Mouse (Mus musculus): ENCODE data around the gene Tmprss11e.
A peak's percentile ranks its signal among the peaks of the same experiment; 100 is the strongest.

Gene Tmprss11e

DNA sequence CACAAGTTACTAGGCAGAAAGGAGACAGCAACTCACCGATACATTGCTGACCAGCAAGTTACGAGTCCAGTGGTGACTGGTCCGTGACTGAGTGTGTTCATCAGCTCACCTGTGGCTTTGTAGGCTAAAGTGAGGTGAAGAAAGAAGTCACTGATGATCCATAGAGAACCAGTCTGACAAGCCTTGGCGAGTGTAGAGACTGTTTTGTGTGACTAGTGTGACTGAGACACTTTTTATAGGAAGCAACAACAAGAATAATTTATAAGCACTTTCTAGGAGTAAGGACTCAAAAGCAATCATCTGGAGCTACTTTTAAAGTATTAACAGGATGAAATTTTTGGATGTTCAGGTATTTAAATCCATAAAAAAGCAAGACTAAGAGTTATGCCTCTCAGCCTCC is at the start of gene Tmprss11e:
Tmprss11e (minus strand) TSS at position 101 of the 400 bp plus-strand sequence.
- no peak for DNase-seq (ENCODE audit: low read depth, low spot score)

DNA sequence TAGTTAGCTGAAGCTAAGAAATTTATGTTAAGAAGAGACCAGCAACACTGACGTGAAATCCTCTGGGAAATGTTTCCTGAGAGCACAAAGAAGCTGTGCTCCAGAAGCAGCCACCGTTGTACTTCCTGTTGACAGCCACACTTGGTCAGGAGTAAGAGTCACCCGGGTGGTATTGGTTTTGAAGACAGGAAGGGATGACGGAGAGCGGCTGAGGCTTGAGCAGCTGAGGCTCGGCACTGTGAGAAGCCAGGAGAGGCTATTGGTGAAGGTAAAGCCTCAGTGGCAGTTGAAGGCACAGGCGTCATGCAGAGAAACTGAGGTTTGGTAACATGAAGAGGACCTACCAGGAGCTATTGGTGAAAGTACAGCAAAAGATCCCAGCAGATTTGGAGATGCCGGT is 47.2 kb upstream of the Tmprss11e start:
- peak; percentile 35 for DNase-seq (ENCODE audit: low read depth, low spot score)

DNA sequence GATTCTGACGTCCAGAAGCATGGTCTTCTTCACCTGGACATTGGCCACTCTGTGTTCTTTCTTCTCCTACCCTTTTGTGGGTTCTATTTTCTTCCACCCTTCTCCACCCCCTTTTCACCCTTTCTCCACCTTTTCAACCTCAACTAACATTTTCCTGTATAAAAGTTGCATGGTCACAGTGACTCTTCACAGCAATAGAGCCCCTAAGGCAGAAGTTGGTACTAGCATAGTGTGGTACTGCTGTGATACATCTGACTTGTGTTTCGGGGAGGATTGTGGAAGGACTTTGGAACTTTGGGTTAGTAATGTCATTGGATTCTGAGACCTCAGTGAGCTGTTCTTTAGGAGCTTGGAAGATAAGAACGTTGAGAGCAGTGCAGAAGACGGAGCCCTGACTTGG is 46.6 kb upstream of the Tmprss11e start:
- no peak for DNase-seq (ENCODE audit: low read depth, low spot score)

DNA sequence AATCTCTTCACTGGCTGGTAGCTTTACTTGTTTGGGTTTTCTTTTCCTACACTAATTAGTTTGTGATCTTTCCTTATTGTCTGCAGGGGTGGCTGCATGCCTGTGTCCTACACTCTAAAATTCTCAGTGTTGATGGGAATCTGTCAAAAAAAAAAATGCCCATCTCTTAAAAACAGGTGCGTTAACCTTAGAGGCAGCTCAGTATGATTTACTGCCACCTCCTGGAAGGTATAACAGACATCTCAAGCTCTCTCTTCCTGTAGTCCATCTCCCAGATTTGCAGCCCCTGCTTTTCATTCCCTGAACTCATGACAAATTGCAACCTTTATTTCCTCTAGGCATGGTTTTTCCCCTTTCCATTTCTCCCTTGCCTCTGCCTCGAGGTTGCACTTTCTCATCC is 44.3 kb upstream of the Tmprss11e start:
- no peak for DNase-seq (ENCODE audit: low read depth, low spot score)

- DNase-seq (ENCODE audit: low read depth, low spot score): no peak
These were observed 41.2 kb upstream of the Tmprss11e start for GRCm38 (mm10) chr5:86786798-86787197.

GRCm38 (mm10) chr5:86784205-86784604 is 38.6 kb upstream of the Tmprss11e start:
- no peak for DNase-seq (ENCODE audit: low read depth, low spot score)

DNA sequence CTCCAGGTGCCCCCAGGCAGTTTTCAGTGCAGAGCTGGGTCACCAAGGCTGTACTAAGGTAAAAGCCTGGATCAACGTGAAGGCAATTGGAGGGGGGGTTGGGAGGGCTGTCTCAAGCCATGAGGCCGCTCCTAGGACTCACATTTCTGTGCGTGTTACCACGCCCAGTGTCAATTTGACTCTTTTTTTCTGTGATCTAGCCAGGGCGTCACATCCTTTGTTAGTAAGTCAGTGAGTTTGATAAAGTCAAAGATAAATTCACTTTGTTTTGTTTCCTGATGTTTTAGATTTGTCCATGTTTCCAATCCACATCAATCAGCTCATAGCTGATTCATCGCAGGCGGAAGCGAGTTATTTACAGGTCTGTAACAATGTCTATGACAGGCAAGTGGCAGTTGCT is 37.4 kb upstream of the Tmprss11e start:
- DNase-seq (ENCODE audit: low read depth, low spot score): peak; percentile 82

- DNase-seq (ENCODE audit: low read depth, low spot score): no peak
These were observed 32.9 kb upstream of the Tmprss11e start for GRCm38 (mm10) chr5:86778471-86778870.

DNA sequence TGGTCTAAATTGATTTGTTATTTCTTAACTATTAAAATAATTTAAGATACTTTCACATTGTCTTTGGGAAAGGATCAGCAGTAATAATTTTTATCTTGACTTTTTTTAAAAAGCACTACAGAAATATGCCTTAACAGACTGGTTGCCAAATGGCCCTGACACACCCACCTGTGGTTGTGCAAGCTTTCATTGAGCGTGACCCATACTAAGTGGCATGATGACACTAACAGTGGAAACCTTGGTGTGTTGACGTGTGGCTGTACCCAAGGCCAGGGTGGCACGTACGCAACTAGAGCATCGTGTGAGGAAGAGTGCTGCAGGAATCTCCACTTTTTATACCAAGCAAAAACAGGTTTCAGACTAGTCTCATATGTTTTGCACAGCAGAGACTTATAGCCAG is 31.3 kb upstream of the Tmprss11e start:
- DNase-seq (ENCODE audit: low read depth, low spot score): no peak

DNA sequence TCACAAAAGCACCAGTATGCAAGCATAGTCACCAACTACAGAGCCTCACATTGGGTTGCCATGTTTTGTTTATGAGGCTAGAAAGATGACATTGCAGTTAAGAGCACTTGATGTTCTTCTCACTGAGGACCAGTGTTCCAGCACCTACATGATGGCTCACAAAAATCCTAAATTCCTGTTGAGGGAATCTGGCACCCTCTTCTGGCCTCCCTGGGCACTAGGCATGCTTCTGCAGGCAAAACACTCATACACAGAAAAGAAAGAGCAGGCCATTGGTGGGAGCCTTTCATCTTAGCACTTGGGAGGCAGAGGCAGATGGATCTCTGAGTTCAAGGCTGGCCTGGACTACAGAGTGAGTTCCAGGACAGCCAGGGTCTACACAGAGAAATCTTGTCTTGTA is 25.4 kb upstream of the Tmprss11e start:
- DNase-seq (ENCODE audit: low read depth, low spot score): no peak

DNA sequence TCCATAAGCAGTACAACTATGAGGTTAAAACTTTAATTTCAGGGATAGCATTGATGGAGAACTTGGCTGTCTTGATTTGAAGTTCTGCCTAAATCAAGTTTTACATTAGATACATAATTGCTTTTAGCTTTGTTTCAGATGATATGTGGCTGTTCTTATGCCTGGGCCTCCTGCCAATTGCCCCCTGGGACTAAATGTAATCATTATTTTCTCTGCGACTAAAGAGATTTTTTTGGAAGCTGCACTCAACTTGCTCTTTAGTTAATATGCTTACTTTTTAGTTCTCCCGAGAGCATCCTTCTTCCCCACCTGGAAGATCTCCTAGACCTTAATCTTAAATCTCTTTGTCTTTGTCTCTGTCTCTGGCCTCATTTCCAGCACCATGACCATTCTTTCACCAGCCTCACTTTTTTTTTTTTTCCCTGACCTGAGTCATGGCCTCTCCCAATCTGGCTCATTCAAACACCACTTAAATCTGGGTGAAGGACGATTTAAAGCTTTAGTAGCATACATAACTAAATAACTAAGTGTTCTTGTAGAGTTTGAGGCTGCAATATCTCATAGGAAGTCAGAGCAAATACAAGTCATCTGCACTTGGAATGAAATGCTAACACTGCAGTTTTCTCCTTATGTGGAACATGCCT is 23.5 kb upstream of the Tmprss11e start:
- no peak for DNase-seq (ENCODE audit: low read depth, low spot score)

DNA sequence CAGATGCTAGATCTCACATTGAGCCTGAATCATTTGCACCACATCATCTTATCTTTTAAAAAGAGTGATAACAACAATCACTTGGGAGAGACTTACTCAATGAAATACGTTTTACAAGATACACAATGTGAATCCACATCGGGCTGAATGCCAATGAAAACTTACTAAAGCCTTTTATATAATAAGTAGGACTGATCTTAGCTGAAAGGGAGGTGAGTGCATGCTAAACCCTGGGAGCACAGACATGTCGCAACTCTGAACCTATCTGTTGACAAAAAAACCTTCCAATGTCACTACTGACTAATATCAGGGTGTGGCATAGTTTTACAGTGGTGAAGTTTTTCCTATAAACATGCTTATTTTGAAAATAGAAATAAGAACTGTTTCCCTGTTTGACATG is 2.8 kb downstream of the Tmprss11e start:
- DNase-seq (ENCODE audit: low read depth, low spot score): no peak

- peak; percentile 57 for DNase-seq (ENCODE audit: low read depth, low spot score)
These were observed 4.5 kb downstream of the Tmprss11e start for GRCm38 (mm10) chr5:86741146-86741545.

DNA sequence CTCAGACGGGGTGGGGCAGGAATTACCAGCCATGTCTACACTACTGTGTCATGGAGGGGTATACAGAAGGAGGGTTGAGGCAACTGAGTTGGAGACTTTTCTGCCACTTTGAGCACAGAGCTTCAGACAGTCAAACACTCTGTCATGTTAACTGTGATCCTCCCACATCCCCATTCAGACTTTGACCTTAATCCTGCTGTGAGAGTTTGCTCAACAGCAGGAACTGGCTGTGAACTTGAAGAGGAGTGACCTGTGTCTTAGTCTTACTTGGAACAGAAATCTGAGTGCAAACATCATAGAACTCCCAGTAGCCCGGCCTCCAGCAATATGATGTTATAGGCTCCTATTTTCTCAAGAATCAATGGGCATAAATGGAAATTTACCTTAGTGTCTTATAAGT is 9.8 kb downstream of the Tmprss11e start:
- DNase-seq (ENCODE audit: low read depth, low spot score): no peak

DNA sequence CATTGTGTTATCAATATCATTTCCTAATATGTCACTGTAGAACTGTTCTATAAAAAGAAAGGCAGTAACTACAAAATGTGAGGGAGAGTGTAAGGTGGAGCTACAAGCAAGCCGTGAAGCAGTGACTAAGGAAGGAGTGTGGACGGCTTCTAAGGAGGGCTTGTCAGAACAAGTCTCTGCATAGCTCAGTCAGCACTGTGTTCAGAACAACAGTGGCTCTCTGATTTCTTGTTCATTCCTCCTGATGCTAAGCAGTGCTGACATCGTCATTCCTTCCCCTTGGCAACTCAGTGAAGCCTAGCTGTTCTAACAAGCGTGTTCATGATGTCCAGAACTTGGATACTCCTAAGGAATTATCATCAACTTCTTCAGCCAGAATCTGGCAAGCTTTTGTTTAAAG is 15.0 kb downstream of the Tmprss11e start:
- DNase-seq (ENCODE audit: low read depth, low spot score): no peak

GRCm38 (mm10) chr5:86728574-86728973 is 17.0 kb downstream of the Tmprss11e start:
- DNase-seq (ENCODE audit: low read depth, low spot score): no peak

DNA sequence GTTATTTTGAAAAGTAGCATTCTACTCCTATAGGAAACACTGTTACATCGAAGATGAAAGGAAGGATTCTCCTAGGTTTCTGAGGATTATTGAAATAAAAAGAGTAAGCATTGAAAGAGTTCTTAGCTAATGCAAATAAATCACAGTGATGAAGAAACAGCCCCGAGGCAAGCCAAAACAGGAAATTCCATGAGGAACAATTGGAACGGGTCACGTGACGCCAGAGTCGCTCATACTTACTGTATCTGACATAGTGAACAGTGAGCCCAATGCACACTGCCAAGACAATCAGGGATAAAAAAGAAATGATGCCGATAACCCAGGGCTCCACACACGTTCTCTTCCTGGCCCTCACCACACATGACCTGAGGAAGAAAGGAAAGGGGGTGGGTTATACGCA is 18.6 kb downstream of the Tmprss11e start:
- no peak for DNase-seq (ENCODE audit: low read depth, low spot score)

- DNase-seq (ENCODE audit: low read depth, low spot score): no peak
These were observed 20.6 kb downstream of the Tmprss11e start for GRCm38 (mm10) chr5:86725021-86725420.

- DNase-seq (ENCODE audit: low read depth, low spot score): no peak
These were observed 22.7 kb downstream of the Tmprss11e start for GRCm38 (mm10) chr5:86722820-86723460.

- DNase-seq (ENCODE audit: low read depth, low spot score): no peak
These were observed 30.6 kb downstream of the Tmprss11e start for GRCm38 (mm10) chr5:86714967-86715366.

GRCm38 (mm10) chr5:86704923-86705322 is 40.7 kb downstream of the Tmprss11e start:
- no peak for DNase-seq (ENCODE audit: low read depth, low spot score)

- no peak for DNase-seq (ENCODE audit: low read depth, low spot score)
These were observed 60.9 kb downstream of the Tmprss11e start for GRCm38 (mm10) chr5:86684667-86685066.

- DNase-seq (ENCODE audit: low read depth, low spot score): no peak
These were observed 69.4 kb downstream of the Tmprss11e start, which contains the start of gene Tmprss11b for GRCm38 (mm10) chr5:86676262-86676661. Tmprss11b (minus strand) TSS chr5:86676362.

Data from CD4-positive helper T cell, adult 2 months (primary cell).